Mouse (Mus musculus): ENCODE results near the gene Prl8a2. TPM values are rescaled to one million over a fixed set of nuclear protein-coding genes. Genes with fewer than 3 reads are reported as not detected.

Prl8a2 gene
- not detected in 2 replicates for polyA plus RNA-seq (2015; fragmentation: Nextera tagmentation; extraction: Ambion mirVana)

GRCm38 (mm10) chr13:27345373-27345772 is at the start of gene Prl8a2:
Prl8a2 (plus strand) TSS chr13:27345673.
- ATAC-seq (ENCODE audit: low FRiP score), result no peak
- Histone ChIP-seq H3K4me2 (no peak within 1 kb of the TSS), H3K4me3 (no peak within 1 kb of the TSS), H3K9me3 (no peaks in the 10 kb centered on the region), H3K9ac (no peak within 1 kb of the TSS), H3K4me1 (replicated peaks) (no peaks in the 10 kb centered on the region), H3K36me3 (no peaks in the 10 kb centered on the region), H3K27ac (no peak within 1 kb of the TSS), H3K27me3 (no peaks in the 10 kb centered on the region)
- WGBS, result 81% methylated on average over 2 of the region's 2 CpGs

DNA sequence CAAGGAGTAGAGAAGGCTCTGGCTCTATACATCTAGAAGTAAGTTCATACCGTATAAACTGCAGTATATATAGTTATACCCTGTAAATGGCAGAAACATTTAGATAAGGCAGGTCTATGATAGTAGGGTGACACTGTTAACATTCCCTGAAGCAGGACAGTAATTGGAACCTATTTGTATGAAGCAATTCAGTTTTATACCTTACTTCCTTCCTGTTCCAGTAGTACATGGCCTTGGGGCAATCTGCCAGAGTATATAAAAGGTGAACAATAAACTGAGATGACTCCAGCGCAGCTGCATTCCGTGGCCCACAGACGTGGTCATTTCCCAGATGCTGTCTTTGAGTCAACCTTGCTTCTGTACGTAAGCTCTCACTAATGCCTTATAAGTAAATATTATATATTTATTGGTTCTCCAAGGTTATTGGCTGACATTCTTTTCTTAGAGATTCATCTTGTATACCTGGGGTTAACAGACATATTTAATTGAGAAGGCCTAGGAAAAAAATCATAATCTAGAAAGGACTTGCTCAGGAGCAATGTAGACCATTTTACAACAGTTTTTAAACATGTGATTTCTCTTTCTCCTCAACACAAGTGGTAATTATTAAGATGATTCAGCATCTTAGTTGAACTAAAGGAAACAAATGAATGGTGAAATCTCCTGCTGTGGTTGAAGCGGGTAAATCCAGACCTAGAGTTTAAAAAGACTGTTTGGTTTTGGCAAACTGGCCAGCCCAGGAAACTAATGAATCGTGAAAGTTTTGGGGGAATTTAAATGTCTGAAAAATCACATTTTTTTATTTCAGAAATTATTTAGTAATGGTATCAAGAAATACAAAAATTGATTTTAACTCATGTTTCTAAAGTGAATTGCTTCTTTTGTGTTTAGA is 32.9 kb upstream of the Prl8a2 start, which contains the start of gene Prl6a1:
Gene Prl6a1, plus strand, starts transcription at position 294 of the 892 bp plus-strand sequence.
- H3K36me3 ChIP-seq, result no peaks in the 10 kb centered on the region
- H3K27me3 ChIP-seq, result no peaks in the 10 kb centered on the region
- H3K4me3 ChIP-seq, result no peak within 1 kb of the TSS
- ATAC-seq (ENCODE audit: low FRiP score), result no peak
- H3K4me1 ChIP-seq (replicated peaks), result no peaks in the 10 kb centered on the region
- H3K4me2 ChIP-seq, result no peak within 1 kb of the TSS
- H3K27ac ChIP-seq, result no peak within 1 kb of the TSS
- H3K9me3 ChIP-seq, result no peaks in the 10 kb centered on the region
- H3K9ac ChIP-seq, result no peak within 1 kb of the TSS
- 84% methylated on average over 7 of the region's 7 CpGs for WGBS

DNA sequence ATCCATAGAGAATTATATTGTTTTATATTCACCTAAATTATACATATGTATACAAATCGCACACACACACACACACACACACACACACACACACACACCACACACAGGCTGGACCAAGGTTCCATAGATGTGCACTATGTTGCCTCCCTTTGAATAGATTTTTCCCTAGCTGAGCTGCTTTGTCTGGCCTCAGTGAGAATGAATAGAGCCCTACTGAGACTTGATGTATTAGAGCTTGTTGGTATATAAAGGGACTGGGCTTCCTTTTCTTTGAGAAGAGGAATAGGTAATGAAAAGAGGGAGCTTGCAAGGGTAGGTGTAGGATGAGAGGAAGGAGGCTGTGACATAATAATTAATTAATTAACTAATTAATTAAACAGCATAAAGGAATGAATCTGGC is 10.5 kb upstream of the Prl8a2 start:
- 27% methylated on average over 1 of the region's 1 CpGs for WGBS
- Histone ChIP-seq H3K36me3 (no peaks in the 10 kb centered on the region), H3K9me3 (no peaks in the 10 kb centered on the region), H3K4me1 (replicated peaks) (no peaks in the 10 kb centered on the region), H3K27ac (no peak overlapping the region), H3K9ac (no peak overlapping the region), H3K4me2 (no peak overlapping the region), H3K27me3 (no peaks in the 10 kb centered on the region), H3K4me3 (no peak overlapping the region)
- no peak for ATAC-seq (ENCODE audit: low FRiP score)

DNA sequence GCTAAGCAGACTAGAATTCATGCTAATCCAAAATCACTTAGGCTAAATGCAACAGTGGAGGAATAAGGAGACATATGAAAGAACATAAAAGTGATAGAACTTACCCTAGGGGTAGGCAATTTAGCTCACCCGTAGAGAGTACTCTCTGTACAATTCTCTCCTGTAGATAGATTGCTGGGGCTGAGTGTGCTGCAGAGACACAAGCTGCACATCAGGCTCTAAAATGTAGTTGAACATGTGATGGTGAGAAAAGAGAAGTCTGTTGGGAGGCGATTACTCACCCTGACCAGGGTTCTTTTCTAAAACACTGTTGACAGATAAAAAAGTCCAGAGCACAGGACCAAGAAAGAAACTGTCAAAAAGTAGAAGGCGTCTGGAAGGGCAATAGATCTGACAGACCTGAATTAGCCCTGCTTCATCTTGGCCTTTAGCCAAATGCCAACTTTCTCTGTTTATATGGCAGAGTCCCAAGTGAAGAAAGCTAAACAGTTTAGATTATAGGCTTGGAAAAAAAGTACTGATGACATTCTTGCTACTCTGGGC is 2.7 kb upstream of the Prl8a2 start:
- H3K36me3 ChIP-seq, result no peaks in the 10 kb centered on the region
- no peak overlapping the region for H3K9ac ChIP-seq
- no peaks in the 10 kb centered on the region for H3K9me3 ChIP-seq
- H3K27ac ChIP-seq, result no peak overlapping the region
- WGBS, result 62% methylated on average over 3 of the region's 3 CpGs
- no peaks in the 10 kb centered on the region for H3K4me1 ChIP-seq (replicated peaks)
- no peak for ATAC-seq (ENCODE audit: low FRiP score)
- no peaks in the 10 kb centered on the region for H3K27me3 ChIP-seq
- H3K4me3 ChIP-seq, result no peak overlapping the region
- H3K4me2 ChIP-seq, result no peak overlapping the region

GRCm38 (mm10) chr13:27390746-27391145 is 45.3 kb downstream of the Prl8a2 start, which contains the start of gene Prl2b1:
Prl2b1 (minus strand) TSS chr13:27390846.
- Histone ChIP-seq H3K9ac (no peak within 1 kb of the TSS), H3K4me1 (replicated peaks) (no peaks in the 10 kb centered on the region), H3K36me3 (no peaks in the 10 kb centered on the region), H3K4me3 (no peak within 1 kb of the TSS), H3K27ac (no peak within 1 kb of the TSS), H3K4me2 (no peak within 1 kb of the TSS), H3K27me3 (no peaks in the 10 kb centered on the region), H3K9me3 (no peaks in the 10 kb centered on the region)
- no peak for ATAC-seq (ENCODE audit: low FRiP score)
- WGBS, result 88% methylated on average over 6 of the region's 6 CpGs

GRCm38 (mm10) chr13:27399061-27399724 is 53.7 kb downstream of the Prl8a2 start:
- Histone ChIP-seq H3K9ac (no peak overlapping the region), H3K4me2 (no peak overlapping the region), H3K36me3 (no peaks in the 10 kb centered on the region), H3K27ac (no peak overlapping the region), H3K4me1 (replicated peaks) (no peaks in the 10 kb centered on the region; the same call in 1 of the 2 replicates), H3K9me3 (no peaks in the 10 kb centered on the region), H3K27me3 (no peaks in the 10 kb centered on the region), H3K4me3 (no peak overlapping the region)
- 87% methylated on average over 7 of the region's 7 CpGs for WGBS
- peak; percentile 80; the same call in 1 of the 2 replicates for ATAC-seq (ENCODE audit: low FRiP score)

Other genes with a start within 250 kb of the Prl8a2 start
- gene Prl3d2, start 224.0 kb upstream of the Prl8a2 start, polyA plus RNA-seq (2015; fragmentation: Nextera tagmentation; extraction: Ambion mirVana), result not detected in 2 replicates
- not detected in 2 replicates for gene Prl3d3, start 188.9 kb upstream of the Prl8a2 start, polyA plus RNA-seq (2015; fragmentation: Nextera tagmentation; extraction: Ambion mirVana)
- gene Prl3c1, start 149.0 kb upstream of the Prl8a2 start, polyA plus RNA-seq (2015; fragmentation: Nextera tagmentation; extraction: Ambion mirVana), result not detected in 2 replicates
- gene Prl3b1, start 103.8 kb upstream of the Prl8a2 start, polyA plus RNA-seq (2015; fragmentation: Nextera tagmentation; extraction: Ambion mirVana), result not detected in 2 replicates
- gene Prl3a1, start 86.2 kb upstream of the Prl8a2 start, polyA plus RNA-seq (2015; fragmentation: Nextera tagmentation; extraction: Ambion mirVana), result not detected in 2 replicates
- gene Prl6a1, start 33.0 kb upstream of the Prl8a2 start, polyA plus RNA-seq (2015; fragmentation: Nextera tagmentation; extraction: Ambion mirVana), result not detected in 2 replicates
- not detected in 2 replicates for gene Prl2b1, start 45.2 kb downstream of the Prl8a2 start, polyA plus RNA-seq (2015; fragmentation: Nextera tagmentation; extraction: Ambion mirVana)
- gene Prl8a6, start 93.0 kb downstream of the Prl8a2 start, polyA plus RNA-seq (2015; fragmentation: Nextera tagmentation; extraction: Ambion mirVana), result not detected in 2 replicates
- not detected in 2 replicates for gene Prl8a8, start 167.5 kb downstream of the Prl8a2 start, polyA plus RNA-seq (2015; fragmentation: Nextera tagmentation; extraction: Ambion mirVana)
- gene Prl8a9, start 218.9 kb downstream of the Prl8a2 start, polyA plus RNA-seq (2015; fragmentation: Nextera tagmentation; extraction: Ambion mirVana), result not detected in 2 replicates
- not detected in 2 replicates for gene Prl8a1, start 236.5 kb downstream of the Prl8a2 start, polyA plus RNA-seq (2015; fragmentation: Nextera tagmentation; extraction: Ambion mirVana)

All from hindbrain, embryonic 13.5 days (tissue).